Mouse (Mus musculus): Measurements from ENCODE around the gene Otub1.

GRCm38 (mm10) chr19:7236011-7236410 lies 29.9 kb upstream of the Otub1 start:
- TF ChIP-seq POLR2A (IDR thresholded peaks at IDR 0.05; ENCODE audit: control insufficient read depth, extremely low read depth, insufficient read depth, low read length, poor library complexity): no peak
- no peak for TF ChIP-seq CTCF (IDR thresholded peaks at IDR 0.05; ENCODE audit: borderline replicate concordance, control insufficient read depth, extremely low read depth, insufficient read depth, low read length, poor library complexity)

Measured in thymus, adult 2 months (tissue).